Mouse (Mus musculus) limb, embryonic 10.5 days (tissue): Measurements from ENCODE around the gene BC030870. TPM values are rescaled to one million over a fixed set of nuclear protein-coding genes. Genes with fewer than 3 reads are reported as not detected.

Source experiments
- DNase-seq: peaks from one replicate; pipeline ENCODE4 v3.0.0-alpha.2; 2017; ENCODE audit warnings: low spot score
- H3K27ac ChIP-seq: fragments of 300-500 bp; sonication (generic); 2 replicates; pipeline ENCODE4 v1.5.1; 2016; ENCODE audit warnings: mild to moderate bottlenecking
- H3K27me3 ChIP-seq: fragments of 300-500 bp; sonication (generic); 2 replicates; pipeline ENCODE4 v1.6.1; 2016; ENCODE audit warnings: low read depth, mild to moderate bottlenecking; ENCODE audit not compliant: poor library complexity, severe bottlenecking
- H3K36me3 ChIP-seq: fragments of 300-500 bp; sonication (generic); 2 replicates; pipeline ENCODE4 v1.6.1; 2016; ENCODE audit warnings: mild to moderate bottlenecking, moderate library complexity
- H3K4me1 ChIP-seq: fragments of 300-500 bp; sonication (generic); 2 replicates; pipeline ENCODE4 v1.6.1; 2016
- H3K4me3 ChIP-seq: fragments of 300-500 bp; sonication (generic); 2 replicates; pipeline ENCODE4 v1.5.1; 2016; ENCODE audit warnings: mild to moderate bottlenecking, moderate library complexity
- H3K9me3 ChIP-seq: fragments of 300-500 bp; sonication (generic); replicated peaks from 2 replicates; pipeline ENCODE4 v1.6.1; 2016; ENCODE audit warnings: mild to moderate bottlenecking
- WGBS: fragments of 180-500 bp; shearing (Covaris S2); methylation state at CpG from one replicate; pipeline ENCODE4 v1.1.7; 2016; 5-methylcytosine and 5-hydroxymethylcytosine counted together
- polyA plus RNA-seq: library from polyadenylated mRNA; unstranded; fragments of >200 nt; fragmentation: Nextera tagmentation; extraction: Ambion mirVana; gene quantifications from 2 replicates; pipeline ENCODE4 v1.2.1, GENCODE M21; 2016

The BC030870 gene
- polyA plus RNA-seq, 1 experiment from 2014 or later, result not detected

DNA sequence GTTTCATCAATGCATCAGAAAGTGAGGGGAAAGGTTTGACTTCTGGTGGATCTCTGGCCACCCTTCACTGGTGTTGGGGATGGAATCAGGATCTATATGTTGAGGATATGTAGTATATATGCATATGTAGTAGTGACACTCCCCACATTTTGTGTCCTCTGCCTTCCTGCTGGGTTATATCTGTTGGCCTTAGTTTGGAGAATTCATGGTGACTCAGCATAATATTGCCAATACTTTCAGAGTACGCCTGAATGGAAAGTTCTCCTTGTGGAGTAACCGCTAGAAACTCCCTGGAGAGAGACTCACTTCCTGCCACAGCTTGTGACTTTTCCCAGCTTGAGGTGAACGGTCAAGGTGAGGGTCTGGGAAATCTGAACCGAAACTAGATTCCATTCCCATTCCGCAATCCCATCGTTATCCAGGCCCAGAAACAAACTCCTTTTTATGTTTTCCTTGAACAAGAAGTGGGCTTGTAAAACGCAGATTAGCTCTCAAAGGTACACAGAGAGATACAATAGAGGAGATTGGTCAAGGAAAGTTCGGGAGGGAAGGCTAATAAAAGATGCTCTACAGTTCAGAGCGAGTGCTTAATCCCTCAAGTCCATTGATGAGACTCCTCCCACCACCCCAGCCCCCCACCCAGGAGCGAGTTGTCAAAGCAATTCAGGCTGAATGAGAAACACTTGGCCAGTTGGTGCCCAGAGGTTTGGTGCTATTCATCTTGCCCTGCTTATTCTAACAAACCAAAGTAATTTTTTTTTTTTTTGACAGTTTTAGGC is 61.5 kb downstream of the BC030870 start:
- Histone ChIP-seq H3K27me3 (no peaks in the 10 kb centered on the region), H3K27ac (no peak overlapping the region), H3K36me3 (no peaks in the 10 kb centered on the region), H3K9me3 (no peaks in the 10 kb centered on the region), H3K4me1 (peaks cover 7% of the 10 kb centered on the region), H3K4me3 (no peak overlapping the region)
- 40% methylated on average over 10 of the region's 10 CpGs for WGBS
- DNase-seq, result no peak

DNA sequence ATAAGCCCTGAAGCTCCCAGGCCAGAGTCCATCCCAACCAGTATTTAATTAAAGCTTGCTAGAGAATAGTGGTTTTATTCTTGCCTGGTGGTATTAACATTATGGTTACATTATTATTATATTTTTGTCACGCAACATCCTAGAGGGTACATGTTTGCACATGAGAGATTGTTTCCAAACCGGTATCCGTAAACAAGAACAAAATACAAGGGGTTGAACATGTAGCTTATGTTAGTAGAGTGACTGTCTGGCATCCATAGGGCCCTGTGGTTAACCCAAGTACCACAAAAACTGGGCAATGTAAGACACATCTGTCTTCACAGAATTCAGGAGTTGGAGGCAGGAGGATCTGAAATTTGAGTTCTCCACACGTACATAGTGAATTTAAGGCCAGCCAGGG is 62.3 kb downstream of the BC030870 start:
- H3K27me3 ChIP-seq, result no peaks in the 10 kb centered on the region
- H3K27ac ChIP-seq, result no peak overlapping the region
- no peaks in the 10 kb centered on the region for H3K36me3 ChIP-seq
- no peak for DNase-seq
- peaks cover 7% of the 10 kb centered on the region for H3K4me1 ChIP-seq
- no peak overlapping the region for H3K4me3 ChIP-seq
- 92% methylated on average over 4 of the region's 4 CpGs for WGBS
- H3K9me3 ChIP-seq, result no peaks in the 10 kb centered on the region

DNA sequence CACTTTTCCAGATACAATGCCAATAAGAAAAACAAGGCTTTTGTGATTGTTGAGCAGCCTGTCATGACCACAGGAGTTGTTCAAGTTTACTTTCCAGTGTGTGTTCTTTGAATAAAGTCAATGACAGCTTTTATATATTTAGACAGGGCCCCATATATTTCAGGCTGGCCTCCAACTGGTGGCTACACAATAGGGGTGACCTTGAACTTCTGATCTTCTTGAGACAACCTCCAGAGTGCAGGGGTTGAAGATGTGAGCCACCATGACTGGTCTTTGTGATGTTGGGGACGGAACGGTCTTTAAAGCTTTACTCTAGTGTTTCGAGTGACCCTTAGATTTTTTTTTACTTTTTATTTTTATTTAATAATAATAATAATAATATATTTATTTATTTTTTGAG is 63.7 kb downstream of the BC030870 start:
- Histone ChIP-seq H3K4me1 (peaks cover 7% of the 10 kb centered on the region), H3K4me3 (no peak overlapping the region), H3K36me3 (no peaks in the 10 kb centered on the region), H3K27ac (no peak overlapping the region), H3K27me3 (no peaks in the 10 kb centered on the region), H3K9me3 (no peaks in the 10 kb centered on the region)
- 94% methylated on average over 3 of the region's 3 CpGs for WGBS
- no peak for DNase-seq

DNA sequence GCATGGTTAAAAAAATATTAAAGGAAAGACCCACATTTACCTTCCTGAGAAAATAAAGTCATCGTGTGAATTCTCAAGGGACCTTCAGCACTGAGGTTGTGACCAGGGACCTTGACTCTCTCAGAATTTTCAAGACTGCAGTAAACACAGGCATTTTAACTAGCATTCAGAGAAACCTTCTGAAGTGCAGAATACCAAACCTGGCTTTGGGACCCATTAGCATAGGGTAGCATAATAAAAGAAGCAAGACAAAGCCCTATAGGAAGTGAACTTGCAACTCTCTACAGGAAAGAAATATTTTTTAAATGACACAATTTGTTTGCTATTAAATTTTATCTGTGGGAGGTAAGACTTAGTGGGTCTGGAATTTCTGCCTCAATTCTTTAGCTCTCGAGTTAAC is 65.3 kb downstream of the BC030870 start:
- Histone ChIP-seq H3K9me3 (no peaks in the 10 kb centered on the region), H3K27ac (no peak overlapping the region), H3K27me3 (no peaks in the 10 kb centered on the region), H3K4me1 (peaks cover 7% of the 10 kb centered on the region), H3K4me3 (no peak overlapping the region), H3K36me3 (no peaks in the 10 kb centered on the region)
- 54% methylated on average over 2 of the region's 2 CpGs for WGBS
- DNase-seq, result no peak

DNA sequence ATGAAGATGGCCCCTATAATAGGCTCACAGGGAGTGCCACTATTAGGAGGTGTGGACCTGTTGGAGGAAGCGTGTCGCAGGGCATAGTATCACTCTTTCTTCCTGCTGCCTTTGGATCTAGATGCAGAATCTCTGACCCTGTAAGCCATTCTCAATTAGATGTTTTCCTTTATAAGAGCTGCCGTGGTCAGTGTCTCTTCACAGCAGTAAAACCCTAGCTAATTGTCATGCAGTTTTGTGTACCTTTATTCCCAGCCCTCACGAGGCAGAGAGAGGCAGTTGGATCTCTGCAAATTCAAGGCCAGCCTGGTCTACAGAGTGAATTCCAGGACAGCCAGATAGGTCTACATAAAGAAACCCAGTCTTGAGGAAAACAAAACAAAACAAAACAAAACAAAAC is 67.2 kb downstream of the BC030870 start:
- 79% methylated on average over 4 of the region's 4 CpGs for WGBS
- DNase-seq, result no peak
- Histone ChIP-seq H3K4me3 (no peak overlapping the region), H3K9me3 (no peaks in the 10 kb centered on the region), H3K27me3 (no peaks in the 10 kb centered on the region), H3K36me3 (no peaks in the 10 kb centered on the region), H3K4me1 (no peaks in the 10 kb centered on the region), H3K27ac (no peak overlapping the region)

DNA sequence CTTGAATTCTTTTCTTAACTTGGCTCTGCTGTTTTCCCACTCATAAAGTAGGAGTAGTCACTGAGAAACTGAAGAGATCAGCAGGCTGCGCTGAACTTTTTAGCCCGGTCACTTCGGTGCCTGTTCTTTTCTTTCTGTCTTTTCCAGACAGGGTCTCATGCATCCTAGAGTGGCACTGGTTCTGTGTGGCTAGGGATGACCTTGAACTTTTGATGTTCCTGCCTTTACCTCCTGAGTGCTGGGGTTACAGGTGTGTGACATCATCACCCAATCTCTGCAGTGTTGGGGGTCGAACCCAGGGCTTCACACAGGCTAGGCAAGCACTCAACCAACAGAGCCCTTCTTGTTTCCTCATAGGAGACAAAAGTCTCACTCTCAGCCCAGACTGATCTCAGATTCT is 72.6 kb downstream of the BC030870 start:
- H3K27ac ChIP-seq, result no peak overlapping the region
- H3K27me3 ChIP-seq, result no peaks in the 10 kb centered on the region
- H3K4me3 ChIP-seq, result no peak overlapping the region
- DNase-seq, result no peak
- H3K4me1 ChIP-seq, result peaks cover 25% of the 10 kb centered on the region
- H3K9me3 ChIP-seq, result no peaks in the 10 kb centered on the region
- 97% methylated on average over 4 of the region's 4 CpGs for WGBS
- H3K36me3 ChIP-seq, result no peaks in the 10 kb centered on the region

DNA sequence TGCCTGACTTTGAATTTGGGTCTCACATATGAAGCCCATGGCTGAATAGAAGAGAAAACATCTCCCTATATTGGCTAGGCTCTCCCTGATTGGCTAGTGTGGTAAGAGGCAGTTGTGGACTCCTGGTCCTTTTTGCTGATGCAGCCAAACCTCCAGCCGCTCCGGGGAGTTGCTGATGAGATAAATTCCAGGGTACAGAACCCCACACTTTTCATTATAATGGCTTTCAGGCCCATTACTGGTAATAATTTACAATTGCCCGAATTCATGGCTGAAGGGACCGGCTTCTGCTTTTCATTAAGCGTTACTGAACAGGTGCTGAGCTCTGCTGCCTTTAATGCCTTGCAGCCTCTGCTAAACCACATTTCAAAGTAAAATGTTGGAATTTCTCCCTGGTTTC is 75.4 kb downstream of the BC030870 start:
- 15% methylated on average over 5 of the region's 5 CpGs for WGBS
- peak; percentile 65 for DNase-seq

DNA sequence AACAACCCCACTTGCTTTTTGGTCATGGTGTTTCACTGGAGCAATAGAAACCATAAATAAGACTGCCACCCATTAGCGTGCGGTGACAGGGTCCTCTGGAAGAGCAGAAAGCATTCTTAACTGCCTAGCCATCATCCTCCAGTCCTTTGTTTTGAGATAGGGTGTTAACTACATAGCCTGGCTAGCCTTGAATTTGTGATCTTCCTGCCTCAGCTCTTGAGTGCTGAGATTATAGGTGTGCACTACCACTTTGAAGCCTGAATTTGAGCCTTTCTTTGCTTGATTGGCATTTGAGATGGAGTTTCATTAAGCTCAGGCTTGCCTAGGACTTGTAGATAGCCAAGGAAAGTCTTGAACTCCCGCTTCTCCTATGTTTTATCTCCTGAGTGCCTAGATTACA is 75.8 kb downstream of the BC030870 start:
- Histone ChIP-seq H3K27me3 (no peaks in the 10 kb centered on the region), H3K27ac (peak overlapping the region; percentile 85), H3K4me1 (peaks cover 25% of the 10 kb centered on the region), H3K36me3 (no peaks in the 10 kb centered on the region), H3K9me3 (no peaks in the 10 kb centered on the region), H3K4me3 (no peak overlapping the region)
- no peak for DNase-seq
- WGBS, result 46% methylated on average over 3 of the region's 3 CpGs

More for the DNA sequence above, 75.4 kb downstream of the BC030870 start:
- Histone ChIP-seq H3K9me3 (no peaks in the 10 kb centered on the region), H3K4me1 (peaks cover 25% of the 10 kb centered on the region), H3K27ac (peak overlapping the region; percentile 85), H3K4me3 (no peak overlapping the region), H3K27me3 (no peaks in the 10 kb centered on the region), H3K36me3 (no peaks in the 10 kb centered on the region)

DNA sequence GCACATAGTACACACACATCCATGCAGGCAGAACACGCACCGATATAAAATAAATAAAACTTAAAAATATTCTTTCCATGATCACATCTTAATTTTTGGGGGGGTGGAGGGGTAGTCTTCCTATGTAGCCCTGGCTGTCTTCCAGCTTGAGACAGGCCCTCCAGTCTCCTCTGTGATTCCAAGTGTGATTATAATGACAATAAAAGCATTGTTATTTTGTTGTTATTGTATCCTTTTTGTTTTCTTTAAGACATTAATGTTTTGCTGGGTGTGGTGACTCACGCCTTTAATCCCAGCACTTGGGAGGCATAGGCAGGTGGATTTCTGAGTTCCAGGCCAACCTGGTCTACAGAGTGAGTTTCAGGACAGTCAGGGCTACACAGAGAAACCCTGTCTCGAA is 81.6 kb downstream of the BC030870 start:
- peaks cover 9% of the 10 kb centered on the region; the same call in 1 of the 2 replicates for H3K4me1 ChIP-seq
- no peak overlapping the region for H3K27ac ChIP-seq
- no peak for DNase-seq
- no peak overlapping the region for H3K4me3 ChIP-seq
- H3K36me3 ChIP-seq, result no peaks in the 10 kb centered on the region
- 88% methylated on average over 4 of the region's 4 CpGs for WGBS
- no peaks in the 10 kb centered on the region for H3K27me3 ChIP-seq
- H3K9me3 ChIP-seq, result no peaks in the 10 kb centered on the region

DNA sequence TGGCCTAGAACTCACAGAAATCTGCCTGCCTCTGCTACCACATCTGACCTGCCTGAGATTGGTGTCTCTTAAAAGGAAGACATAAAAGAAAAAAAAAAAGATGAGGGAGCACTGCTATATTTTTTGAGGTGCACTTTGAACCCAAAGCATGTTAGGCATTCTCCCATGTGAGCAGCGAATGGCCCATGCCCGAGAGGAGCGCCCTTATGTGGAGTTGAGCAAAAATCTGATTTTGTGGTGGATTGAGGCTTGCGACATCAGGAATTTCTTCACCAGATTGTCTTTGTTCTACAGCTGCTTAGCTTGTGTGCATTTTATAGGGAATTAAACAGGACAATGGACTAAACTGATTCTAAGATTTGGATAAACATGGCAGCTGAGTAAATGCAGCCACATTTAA is 82.2 kb downstream of the BC030870 start:
- Histone ChIP-seq H3K27me3 (no peaks in the 10 kb centered on the region), H3K36me3 (no peaks in the 10 kb centered on the region), H3K27ac (no peak overlapping the region), H3K9me3 (no peaks in the 10 kb centered on the region), H3K4me3 (no peak overlapping the region), H3K4me1 (peaks cover 6% of the 10 kb centered on the region; the same call in 1 of the 2 replicates)
- WGBS, result 92% methylated on average over 4 of the region's 4 CpGs
- DNase-seq, result no peak

DNA sequence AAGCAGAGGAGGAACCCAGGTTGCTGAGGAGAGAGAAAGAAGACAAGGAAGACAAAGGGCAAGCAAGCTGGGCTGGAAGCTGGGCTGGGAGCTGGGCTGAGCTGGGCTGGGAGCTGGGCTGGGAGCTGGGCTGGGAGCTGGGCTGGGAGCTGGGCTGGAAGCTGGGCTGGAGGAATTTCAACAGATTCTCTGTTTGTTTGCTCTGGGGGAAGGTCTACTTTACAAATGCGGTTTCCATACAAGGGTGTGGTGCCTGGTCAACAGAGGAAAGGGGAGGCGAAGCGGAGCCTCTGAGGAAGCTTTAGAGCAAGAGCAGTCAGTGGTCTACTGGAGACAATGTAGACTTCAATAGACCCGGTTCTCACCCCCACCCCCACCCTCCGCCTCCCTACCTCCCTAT is 82.8 kb downstream of the BC030870 start:
- H3K9me3 ChIP-seq, result no peaks in the 10 kb centered on the region
- no peak for DNase-seq
- H3K36me3 ChIP-seq, result no peaks in the 10 kb centered on the region
- no peak overlapping the region for H3K4me3 ChIP-seq
- no peaks in the 10 kb centered on the region for H3K27me3 ChIP-seq
- peaks cover 6% of the 10 kb centered on the region; the same call in 1 of the 2 replicates for H3K4me1 ChIP-seq
- WGBS, result 50% methylated on average over 5 of the region's 5 CpGs
- peak overlapping the region; percentile 44; the same call in 1 of the 2 replicates for H3K27ac ChIP-seq

DNA sequence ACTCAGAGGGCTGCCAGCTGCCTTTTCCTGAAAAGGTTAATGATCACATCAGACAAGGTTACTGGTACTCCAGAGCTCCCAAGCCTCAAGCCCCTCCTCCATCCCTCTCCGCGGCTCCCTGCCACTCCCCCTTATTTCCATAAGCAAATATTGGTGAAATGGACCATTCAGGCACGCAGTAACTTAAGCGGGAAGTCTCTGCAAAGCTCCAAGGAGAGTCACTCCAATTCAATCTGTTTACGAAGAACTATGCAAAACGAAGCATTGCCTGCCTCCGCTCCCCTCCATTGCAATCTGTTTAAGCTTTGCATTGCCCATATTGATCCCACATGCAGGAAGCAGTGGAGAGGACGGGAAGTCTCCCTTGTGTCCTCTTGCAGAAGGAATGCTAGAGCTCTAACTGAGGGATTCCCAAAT is 92.2 kb downstream of the BC030870 start, which contains the start of gene Apela:
Apela (minus strand) TSS at position 220 of the 417 bp plus-strand sequence.
- WGBS, result under 1% methylated on average over 8 of the region's 8 CpGs
- H3K27ac ChIP-seq, result peak within 1 kb of the TSS; percentile 78

More for the DNA sequence above, 92.2 kb downstream of the BC030870 start, which contains the start of gene Apela:
- no peaks in the 10 kb centered on the region for H3K9me3 ChIP-seq
- peak within 1 kb of the TSS; percentile 51 for H3K4me3 ChIP-seq
- no peaks in the 10 kb centered on the region for H3K36me3 ChIP-seq
- H3K27me3 ChIP-seq, result no peaks in the 10 kb centered on the region
- DNase-seq, result peak; percentile 65
- peaks cover 43% of the 10 kb centered on the region for H3K4me1 ChIP-seq
